ENCODE assay signal across 28 mouse cellular contexts in genomic region chrX:57253329-57254055, GRCm38 (mm10). TPM values are rescaled to one million over a fixed set of nuclear protein-coding genes. Genes with fewer than 3 reads are reported as not detected.
DNase-seq lines count a peak whose midpoint lies in the region; ATAC-seq lines count a peak whose summit lies in the region.
"Had no signal": no experiment of that assay in that cellular context is flagged by ENCODE, and none has a peak within 500 bp of the region (broad histone marks: within the 10 kb centered on the region; RNA-seq: fewer than 3 reads in every experiment).

No protein-coding gene starts in this region.

- peak; percentile 88 for ATAC-seq in CD4-positive, CD25-positive, alpha-beta regulatory T cell, adult 4 months
- ATAC-seq: intestine, embryonic 15.5 days; lung, postnatal 0 days had no signal

- peak; percentile 8 for DNase-seq in heart, postnatal 4 days
- no peak for DNase-seq in heart, postnatal 10 days
- DNase-seq in induced T-regulatory cell, adult 2 months (ENCODE audit: low read depth), result peak; percentile 56
- DNase-seq in thymus, postnatal 25 days, result peak; percentile 42
- no peak for DNase-seq in left cerebral cortex, adult 8-10 months (ENCODE audit: low spot score in 2 of 2)
- DNase-seq in gastrocnemius, postnatal 36 days, result no peak
- DNase-seq in testis, postnatal 14 days (ENCODE audit: low spot score), result no peak
- DNase-seq: adrenal gland, postnatal 36 days; cerebellum, adult 11-12 months; cerebellum, postnatal 36 days; heart, adult 18-20 months; kidney, adult 9 months; kidney, postnatal 36 days; layer of hippocampus, adult 9-11 months; liver, embryonic 13.5 days; midbrain, embryonic 14.5 days; right cerebral cortex, postnatal 14 days had no signal

- intact Hi-C loops in heart, postnatal 10 days (cut with DNase I), result no loop called here
- intact Hi-C loops in gastrocnemius, postnatal 36 days (cut with DNase I), result no loop called here

RNA-seq across cellular contexts. Expression of gene Cd40lg, which starts 41.5 kb away (rescaled TPM):
- total RNA-seq in heart, postnatal 4 days (2021), result not detected
- under 1 TPM in 1 of 2 experiments, not detected in 1; 0.22 TPM for total RNA-seq in heart, postnatal 10 days (2021)
- 10 to 100 TPM; 31.4 to 42.4 TPM for polyA plus RNA-seq in CD4-positive, CD25-positive, alpha-beta regulatory T cell, adult 4 months (2017; shearing (Covaris generic))
- total RNA-seq in left cerebral cortex, adult 8-10 months (2022), result not detected
- total RNA-seq in gastrocnemius, postnatal 36 days (2021), result not detected
- total RNA-seq: adrenal gland, postnatal 36 days; gastrocnemius, adult 18-20 months; left cerebral cortex, postnatal 14 days had no signal
- polyA plus RNA-seq: forebrain, embryonic 10.5 days; heart, postnatal 0 days; hindbrain, embryonic 13.5 days; intestine, embryonic 15.5 days; limb, embryonic 13.5 days; liver, embryonic 13.5 days; lung, postnatal 0 days; midbrain, embryonic 14.5 days; myocyte; stomach, embryonic 15.5 days had no signal

Comparison
In these comparisons a context has a peak if more than half of its experiments do, and no peak if none do; other contexts are left out.
1. DNase-seq: peak in heart, postnatal 4 days (single experiment), induced T-regulatory cell, adult 2 months (single experiment) and thymus, postnatal 25 days (single experiment); none in heart, postnatal 10 days (0 of 2), left cerebral cortex, adult 8-10 months (0 of 2), gastrocnemius, postnatal 36 days (0 of 2) and testis, postnatal 14 days (single experiment).